21 mouse cellular contexts compared by ENCODE assay signal in the genomic region with DNA sequence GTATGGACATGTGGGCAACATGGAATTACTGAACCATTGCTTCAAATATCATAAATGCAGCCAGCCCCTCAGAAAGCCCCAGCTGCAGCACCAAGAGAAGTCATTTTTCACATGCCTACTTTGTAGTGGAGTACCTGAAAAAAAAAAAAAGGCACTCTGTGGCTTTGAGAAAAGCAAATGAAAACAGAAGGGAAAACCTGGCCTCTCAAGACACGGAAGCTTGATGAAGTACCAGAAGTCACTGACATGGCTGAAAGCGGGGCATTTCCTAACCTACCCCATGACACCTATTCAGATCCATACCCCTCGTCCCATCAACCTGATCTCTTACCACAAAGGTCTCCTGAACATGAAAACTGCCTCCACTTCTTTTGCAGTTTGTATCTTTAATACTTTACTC. TPM values are rescaled to one million over a fixed set of nuclear protein-coding genes. Genes with fewer than 3 reads are reported as not detected.
"Had no signal": no experiment of that assay in that cellular context is flagged by ENCODE, and none has a peak within 500 bp of the region (broad histone marks: within the 10 kb centered on the region; RNA-seq: fewer than 3 reads in every experiment).

No protein-coding gene starts in this region.

- H3K4me1 ChIP-seq: limb, embryonic 10.5 days; limb, embryonic 13.5 days; liver, embryonic 12.5 days; liver, embryonic 15.5 days; lung, embryonic 15.5 days; midbrain, embryonic 10.5 days; midbrain, embryonic 13.5 days; stomach, embryonic 15.5 days had no signal

- H3K9ac ChIP-seq: limb, embryonic 13.5 days; liver, embryonic 12.5 days; liver, embryonic 15.5 days; lung, embryonic 15.5 days; midbrain, embryonic 13.5 days; stomach, embryonic 15.5 days had no signal

- H3K9me3 ChIP-seq: limb, embryonic 10.5 days; limb, embryonic 13.5 days; liver, embryonic 12.5 days; liver, embryonic 15.5 days; lung, embryonic 15.5 days; megakaryocyte, embryonic 14.5 days; midbrain, embryonic 10.5 days; midbrain, embryonic 13.5 days; stomach, embryonic 15.5 days had no signal

- H3K27me3 ChIP-seq: limb, embryonic 13.5 days; liver, embryonic 12.5 days; liver, embryonic 15.5 days; lung, embryonic 15.5 days; megakaryocyte, embryonic 14.5 days; midbrain, embryonic 13.5 days; stomach, embryonic 15.5 days had no signal

- H3K4me2 ChIP-seq: limb, embryonic 13.5 days; liver, embryonic 12.5 days; liver, embryonic 15.5 days; lung, embryonic 15.5 days; midbrain, embryonic 13.5 days; stomach, embryonic 15.5 days had no signal

- H3K4me3 ChIP-seq: layer of hippocampus, adult 2 months; limb, embryonic 10.5 days; limb, embryonic 13.5 days; liver, embryonic 12.5 days; liver, embryonic 15.5 days; lung, embryonic 15.5 days; megakaryocyte, embryonic 14.5 days; midbrain, embryonic 10.5 days; midbrain, embryonic 13.5 days; myocyte; stomach, embryonic 15.5 days had no signal

- DNase-seq: kidney, adult 18-20 months; kidney, adult 9 months; kidney, postnatal 25 days; layer of hippocampus, adult 9-11 months; liver; lung, adult 18-20 months; lung, postnatal 10 days; lung, postnatal 36 days had no signal

- ATAC-seq: liver, embryonic 12.5 days; midbrain, embryonic 13.5 days; midbrain, embryonic 16.5 days had no signal

- H3K27ac ChIP-seq: kidney, postnatal 0 days; layer of hippocampus, adult 2 months; limb, embryonic 10.5 days; limb, embryonic 13.5 days; liver, embryonic 12.5 days; liver, embryonic 15.5 days; lung, embryonic 15.5 days; midbrain, embryonic 10.5 days; midbrain, embryonic 13.5 days; stomach, embryonic 15.5 days had no signal

- H3K36me3 ChIP-seq: limb, embryonic 10.5 days; limb, embryonic 13.5 days; liver, embryonic 12.5 days; liver, embryonic 15.5 days; lung, embryonic 15.5 days; midbrain, embryonic 10.5 days; midbrain, embryonic 13.5 days; stomach, embryonic 15.5 days had no signal

RNA-seq across cellular contexts. Expression of gene Ipcef1, which starts 55.4 kb away (rescaled TPM):
- polyA plus RNA-seq: myocyte had no signal
